Mouse (Mus musculus) splenic B cell, adult 2 months (primary cell): ENCODE measurements around the gene Tbx3.

Source experiments
- DNase-seq: peaks from one replicate; pipeline ENCODE4 v3.0.0-alpha.2; 2011; ENCODE audit warnings: low read depth, low spot score
- H3K27me3 ChIP-seq: 2 replicates; pipeline ENCODE4 v1.6.1; 2012; ENCODE audit warnings: mild to moderate bottlenecking, low read length, moderate library complexity, mixed read lengths; ENCODE audit not compliant: control insufficient read depth, poor library complexity, insufficient read depth, severe bottlenecking
- H3K36me3 ChIP-seq: 2 replicates; pipeline ENCODE4 v1.6.1; 2012; ENCODE audit warnings: mild to moderate bottlenecking, low read length, moderate library complexity, mixed read lengths; ENCODE audit not compliant: control insufficient read depth, poor library complexity, insufficient read depth, severe bottlenecking

Tbx3 gene

GRCm38 (mm10) chr5:119680329-119681010 is 10.0 kb downstream of the Tbx3 start:
- no peaks in the 10 kb centered on the region for H3K27me3 ChIP-seq
- no peaks in the 10 kb centered on the region for H3K36me3 ChIP-seq
- no peak for DNase-seq

GRCm38 (mm10) chr5:119681011-119681832 is 10.8 kb downstream of the Tbx3 start:
- Histone ChIP-seq H3K36me3 (no peaks in the 10 kb centered on the region), H3K27me3 (0 out of 2 replicates have a peak, but pooled peaks cover 2% of the 10 kb centered on the region)
- no peak for DNase-seq

- DNase-seq, result no peak
- H3K27me3 ChIP-seq, result 0 out of 2 replicates have a peak, but pooled peaks cover 2% of the 10 kb centered on the region
- no peaks in the 10 kb centered on the region for H3K36me3 ChIP-seq
Measured at GRCm38 (mm10) chr5:119681833-119682210, 11.4 kb downstream of the Tbx3 start.

GRCm38 (mm10) chr5:119682646-119683515 is 12.4 kb downstream of the Tbx3 start:
- Histone ChIP-seq H3K27me3 (peaks cover 2% of the 10 kb centered on the region; the same call in 1 of the 2 replicates), H3K36me3 (no peaks in the 10 kb centered on the region)
- no peak for DNase-seq

- DNase-seq, result no peak
- H3K27me3 ChIP-seq, result peaks cover 2% of the 10 kb centered on the region; the same call in 1 of the 2 replicates
- H3K36me3 ChIP-seq, result no peaks in the 10 kb centered on the region
Measured at GRCm38 (mm10) chr5:119683861-119684260, 13.4 kb downstream of the Tbx3 start.

GRCm38 (mm10) chr5:119684701-119685391 is 14.4 kb downstream of the Tbx3 start:
- no peak for DNase-seq
- Histone ChIP-seq H3K27me3 (peaks cover 2% of the 10 kb centered on the region; the same call in 1 of the 2 replicates), H3K36me3 (no peaks in the 10 kb centered on the region)

- Histone ChIP-seq H3K36me3 (no peaks in the 10 kb centered on the region), H3K27me3 (peaks cover 2% of the 10 kb centered on the region; the same call in 1 of the 2 replicates)
- DNase-seq, result no peak
Measured at GRCm38 (mm10) chr5:119685446-119686198, 15.2 kb downstream of the Tbx3 start.

GRCm38 (mm10) chr5:119686199-119686964 is 15.9 kb downstream of the Tbx3 start:
- no peak for DNase-seq
- Histone ChIP-seq H3K27me3 (peaks cover 2% of the 10 kb centered on the region; the same call in 1 of the 2 replicates), H3K36me3 (no peaks in the 10 kb centered on the region)

GRCm38 (mm10) chr5:119687005-119687855 is 16.8 kb downstream of the Tbx3 start:
- H3K27me3 ChIP-seq, result peaks cover 2% of the 10 kb centered on the region; the same call in 1 of the 2 replicates
- H3K36me3 ChIP-seq, result no peaks in the 10 kb centered on the region
- DNase-seq, result no peak

- Histone ChIP-seq H3K27me3 (peaks cover 2% of the 10 kb centered on the region; the same call in 1 of the 2 replicates), H3K36me3 (no peaks in the 10 kb centered on the region)
- DNase-seq, result no peak
Measured at GRCm38 (mm10) chr5:119687856-119688206, 17.4 kb downstream of the Tbx3 start.

- peaks cover 2% of the 10 kb centered on the region; the same call in 1 of the 2 replicates for H3K27me3 ChIP-seq
- DNase-seq, result no peak
- no peaks in the 10 kb centered on the region for H3K36me3 ChIP-seq
Measured at GRCm38 (mm10) chr5:119688306-119688705, 17.8 kb downstream of the Tbx3 start.

- Histone ChIP-seq H3K27me3 (peaks cover 2% of the 10 kb centered on the region; the same call in 1 of the 2 replicates), H3K36me3 (no peaks in the 10 kb centered on the region)
- DNase-seq, result no peak
Measured at GRCm38 (mm10) chr5:119688914-119689420, 18.5 kb downstream of the Tbx3 start.
